Mouse (Mus musculus): Measurements from ENCODE around the gene Prdm16.

Gene Prdm16

DNA sequence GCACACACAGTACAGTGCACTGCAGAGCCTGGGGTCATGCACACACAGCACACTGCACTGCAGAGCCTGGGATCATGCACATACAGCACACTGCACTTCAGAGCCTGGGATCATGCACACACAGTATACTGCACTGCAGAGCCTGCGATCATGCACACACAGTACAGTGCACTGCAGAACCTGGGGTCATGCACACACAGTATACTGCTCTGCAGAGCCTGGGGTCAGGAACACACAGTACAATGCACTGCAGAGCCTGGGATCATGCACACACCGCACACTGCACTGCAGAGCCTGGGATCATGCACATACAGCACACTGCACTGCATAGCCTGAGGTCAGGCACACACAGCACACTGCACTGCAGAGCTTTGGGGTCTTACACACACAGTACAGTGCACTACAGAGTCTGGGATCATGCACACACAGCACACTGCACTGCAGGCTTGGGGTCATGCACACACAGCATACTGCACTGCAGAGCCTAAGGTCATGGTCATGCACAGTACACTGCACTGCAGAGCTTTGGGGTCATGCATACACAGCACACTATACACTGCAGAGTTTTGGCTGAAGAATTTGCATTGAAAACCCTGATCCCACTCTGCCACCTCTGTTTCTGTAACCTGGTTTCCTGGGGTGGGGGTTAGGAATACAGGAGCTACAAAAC, 324.4 kb downstream of the Prdm16 start:
- no peak for ATAC-seq (ENCODE audit: insufficient number of reproducible peaks, low FRiP score, low TSS enrichment)

DNA sequence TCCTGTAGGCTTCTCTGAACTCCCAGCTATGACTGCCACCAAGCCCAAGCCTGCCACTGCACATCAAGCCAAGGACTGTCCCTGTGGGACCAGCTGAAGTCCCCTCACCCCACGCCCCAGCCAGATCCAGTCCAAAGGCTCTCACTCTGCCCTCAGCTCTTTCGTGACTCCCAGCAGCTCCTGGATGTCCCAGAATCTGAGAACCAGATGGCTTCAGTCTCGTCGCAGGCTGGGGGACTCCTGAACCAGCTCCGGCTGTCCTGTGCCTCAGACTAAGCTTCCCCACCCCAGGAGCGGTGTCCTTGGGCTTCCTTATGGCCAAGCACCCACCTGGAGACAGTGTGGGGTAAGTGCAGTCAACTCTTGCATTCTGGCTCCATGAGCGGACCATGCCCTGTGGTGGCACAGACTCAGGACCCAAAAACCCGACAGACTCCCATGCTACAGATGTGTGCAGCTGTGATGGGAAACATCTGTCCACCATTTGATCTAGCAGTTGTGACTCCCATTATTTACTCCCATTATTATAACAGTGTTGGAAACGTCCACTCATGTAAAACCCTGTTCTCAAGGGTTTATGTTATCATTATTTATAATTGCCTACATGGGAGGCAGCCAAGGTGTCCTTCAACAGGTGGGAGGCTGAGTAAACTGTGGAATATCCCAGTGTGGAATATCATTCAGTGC, 326.0 kb downstream of the Prdm16 start:
- ATAC-seq (ENCODE audit: insufficient number of reproducible peaks, low FRiP score, low TSS enrichment) = no peak

DNA sequence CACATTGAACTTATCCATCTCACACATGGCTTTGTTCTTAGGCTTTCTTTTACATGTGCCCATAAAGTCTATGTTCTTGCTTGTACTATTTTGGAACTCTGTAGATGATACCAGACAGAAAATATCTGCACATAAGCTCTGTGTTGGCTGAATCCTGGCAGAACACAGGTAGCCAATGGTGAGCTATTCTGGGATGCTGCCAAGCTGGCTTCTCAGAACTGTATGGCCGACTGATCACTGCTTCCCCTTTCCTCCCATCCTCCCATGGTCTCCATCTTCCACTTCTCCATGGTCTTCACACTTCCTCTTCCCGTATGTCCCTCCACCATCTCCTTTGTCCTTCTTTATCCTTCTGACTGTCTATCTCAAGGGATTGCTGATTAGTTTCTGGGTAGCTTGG, 327.5 kb downstream of the Prdm16 start:
- ATAC-seq (ENCODE audit: insufficient number of reproducible peaks, low FRiP score, low TSS enrichment) = no peak

DNA sequence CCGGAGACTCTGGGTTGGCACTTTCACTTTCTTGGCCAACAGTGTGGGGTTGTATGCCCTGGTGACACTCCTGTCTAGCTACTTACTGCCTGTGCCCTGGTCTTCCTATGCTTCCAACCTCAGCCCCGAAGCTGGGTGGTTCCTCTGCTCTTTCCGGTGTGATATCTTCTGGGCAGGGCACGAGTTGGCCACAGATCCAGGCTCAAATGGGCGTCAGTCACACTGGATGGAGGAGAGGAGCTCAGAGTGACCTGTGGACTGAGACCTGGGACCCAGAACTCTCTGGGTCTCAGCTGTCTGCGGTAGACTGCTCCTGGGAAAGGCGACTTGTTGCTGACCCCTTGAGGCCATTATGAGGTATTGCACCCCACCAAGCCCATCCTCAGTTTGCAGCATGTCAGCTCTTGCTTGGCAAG, 335.2 kb downstream of the Prdm16 start, which contains the start of gene Arhgef16:
TSS of gene Arhgef16 (minus strand) at position 211 of the 416 bp plus-strand sequence.
- ATAC-seq (ENCODE audit: insufficient number of reproducible peaks, low FRiP score, low TSS enrichment) = peak; percentile 52; the same call in 1 of the 2 replicates

DNA sequence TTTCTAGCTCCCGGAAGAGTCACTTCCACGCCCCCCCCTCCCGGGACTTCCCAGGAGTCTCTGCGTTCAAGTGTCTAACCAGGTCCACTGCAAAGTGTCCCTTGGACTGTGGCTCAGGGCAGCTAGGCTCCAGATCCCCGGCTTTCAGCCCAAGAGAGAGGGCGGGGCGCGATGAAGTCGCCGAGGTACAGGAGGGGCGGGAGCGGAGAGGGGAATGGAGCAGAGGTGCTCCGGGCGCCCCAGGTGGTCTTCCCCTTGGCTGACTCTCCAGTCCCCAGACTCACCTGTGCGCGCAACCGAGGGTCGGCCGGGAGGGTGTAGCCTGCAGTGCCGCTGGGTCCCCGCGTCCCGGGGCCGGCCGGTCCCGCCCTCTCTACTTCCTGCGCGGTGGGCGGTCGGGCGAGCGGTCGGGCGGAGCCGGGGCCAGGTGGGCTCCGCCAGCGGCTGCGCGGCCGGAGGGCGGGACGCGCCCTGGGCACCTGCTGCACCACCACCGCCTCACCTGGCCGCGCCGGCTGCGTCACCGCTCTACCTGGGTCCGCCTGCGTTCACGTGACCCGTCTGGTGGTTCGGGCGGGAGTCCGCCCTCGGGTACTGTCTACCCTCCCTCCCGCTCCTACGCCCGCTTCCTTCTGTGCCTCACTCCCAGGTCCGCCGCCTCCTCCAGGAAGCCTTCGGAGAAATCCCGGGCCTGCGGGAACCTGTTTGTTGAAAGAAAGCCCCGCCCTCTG, 337.0 kb downstream of the Prdm16 start:
- ATAC-seq (ENCODE audit: insufficient number of reproducible peaks, low FRiP score, low TSS enrichment) = no peak

DNA sequence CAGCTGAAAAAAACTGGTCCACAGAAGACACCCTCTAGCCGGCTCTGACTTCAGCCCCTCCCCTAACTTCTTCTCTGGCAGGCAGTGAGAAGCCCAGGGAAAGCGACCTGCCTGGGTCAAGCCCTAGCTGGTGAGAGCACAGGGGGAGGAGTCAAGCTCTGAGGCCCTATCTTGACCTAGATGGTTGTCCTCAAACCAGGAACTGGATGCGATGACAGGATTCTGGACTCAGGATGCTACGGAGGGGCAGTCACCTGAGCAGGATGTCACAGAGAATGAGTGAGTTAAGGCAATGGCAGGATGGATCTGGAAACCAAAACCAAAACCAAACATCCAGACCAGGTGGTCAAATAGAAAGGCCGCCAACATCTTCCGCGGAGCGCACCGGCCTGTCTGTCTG, 338.9 kb downstream of the Prdm16 start:
- no peak for ATAC-seq (ENCODE audit: insufficient number of reproducible peaks, low FRiP score, low TSS enrichment)

DNA sequence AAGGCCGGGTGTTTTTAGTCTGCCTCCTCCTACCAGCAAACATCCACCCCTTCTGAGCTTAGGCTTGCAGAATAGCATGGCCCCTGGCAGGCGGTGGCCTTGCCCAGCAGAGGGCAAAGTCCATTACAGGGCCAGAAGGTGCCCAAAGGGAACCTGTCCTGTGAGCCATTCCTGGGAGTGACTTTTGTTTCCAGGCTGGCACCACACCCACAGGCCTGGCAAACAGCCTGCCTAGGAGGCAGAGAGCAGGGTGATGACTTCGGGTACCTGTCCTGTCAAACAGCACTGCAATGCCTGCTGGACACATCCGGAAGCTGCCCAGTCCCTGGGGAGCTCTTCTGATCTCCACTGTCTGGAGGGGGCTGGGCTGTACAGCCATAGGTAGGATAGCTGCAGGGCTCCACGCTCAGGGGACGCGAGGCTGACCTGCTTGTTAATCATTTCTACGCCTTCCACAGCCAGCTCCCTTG, 342.4 kb downstream of the Prdm16 start:
- no peak for ATAC-seq (ENCODE audit: insufficient number of reproducible peaks, low FRiP score, low TSS enrichment)

DNA sequence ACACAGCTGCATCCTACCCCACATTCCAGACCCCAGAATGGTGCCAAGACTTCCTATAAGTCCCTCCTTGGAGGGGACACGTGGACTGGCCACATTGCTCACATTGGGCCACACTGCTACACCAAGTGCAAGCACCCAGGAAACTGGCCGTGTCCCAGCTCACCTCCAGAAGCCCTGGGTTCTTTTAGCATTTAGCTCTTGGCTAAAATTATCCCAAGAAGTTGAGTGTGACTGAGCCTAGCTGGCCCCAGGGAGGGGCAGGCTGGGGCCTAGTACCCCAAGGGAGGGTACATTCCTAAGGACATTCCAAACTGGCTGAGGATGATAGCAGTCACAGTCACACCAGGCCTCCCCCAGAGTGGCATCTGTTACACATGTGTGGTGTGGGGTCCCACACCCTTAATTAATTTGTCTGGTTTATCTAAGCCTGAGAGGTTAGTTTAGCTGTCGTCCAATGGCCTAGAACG, 342.9 kb downstream of the Prdm16 start:
- no peak for ATAC-seq (ENCODE audit: insufficient number of reproducible peaks, low FRiP score, low TSS enrichment)

DNA sequence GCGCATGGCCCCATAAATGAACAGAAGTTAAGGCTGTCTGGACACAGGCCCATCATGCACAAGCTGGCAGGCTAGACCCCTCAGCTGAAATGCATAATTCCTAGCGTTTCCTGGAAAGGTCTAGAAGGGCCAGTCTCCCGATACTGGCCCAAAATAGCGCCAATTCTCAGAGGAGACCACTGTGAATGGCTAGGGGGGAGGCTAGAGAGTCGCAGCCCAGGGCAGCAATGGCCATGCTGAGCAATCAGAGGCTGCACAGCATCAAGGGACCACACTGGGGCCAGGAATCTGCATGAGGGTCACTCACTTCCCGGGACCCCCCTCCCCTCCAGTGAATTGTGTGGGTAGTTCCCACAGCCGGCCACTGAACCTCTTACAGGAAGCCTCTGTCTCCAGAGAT, 353.0 kb downstream of the Prdm16 start:
- no peak for ATAC-seq (ENCODE audit: insufficient number of reproducible peaks, low FRiP score, low TSS enrichment)

DNA sequence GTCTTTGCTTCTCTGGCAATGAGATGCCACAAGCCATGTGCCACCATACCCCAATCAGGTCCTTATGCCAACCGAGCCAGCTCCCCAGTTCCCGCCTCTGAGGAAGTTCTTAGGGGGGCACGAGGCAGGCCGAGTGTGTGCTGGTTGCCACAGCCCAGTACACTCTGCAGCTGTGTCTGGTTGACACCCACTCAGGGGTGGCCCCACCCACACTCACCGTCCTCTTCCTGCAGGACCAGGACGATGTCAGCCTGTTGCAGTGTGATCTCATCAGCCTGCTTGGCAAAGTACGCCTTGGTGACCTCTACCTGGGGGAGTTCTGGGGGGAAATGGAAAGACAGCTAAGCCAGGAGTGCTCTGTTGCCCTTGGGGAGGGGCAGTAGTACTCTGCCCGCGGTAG, 357.2 kb downstream of the Prdm16 start:
- ATAC-seq (ENCODE audit: insufficient number of reproducible peaks, low FRiP score, low TSS enrichment) = no peak

DNA sequence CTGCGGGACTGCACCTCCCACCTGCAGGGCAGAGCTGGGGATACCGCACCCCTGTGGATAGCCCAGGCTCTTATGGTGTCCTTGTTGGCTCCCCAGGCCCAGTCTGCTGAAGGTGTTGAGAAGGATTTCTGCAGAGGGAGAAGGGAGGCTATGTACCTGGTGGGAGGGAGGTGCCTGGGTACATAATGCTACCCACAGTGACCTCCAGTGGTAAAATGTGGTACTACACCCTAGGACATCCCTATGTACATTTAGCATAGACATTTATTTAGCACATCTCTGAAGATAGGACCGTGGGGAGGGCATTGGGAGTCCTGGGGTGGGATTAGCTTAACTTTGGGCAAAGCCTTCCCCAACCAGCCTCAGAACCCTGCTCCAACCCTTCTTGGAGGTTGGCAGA, 363.7 kb downstream of the Prdm16 start:
- no peak for ATAC-seq (ENCODE audit: insufficient number of reproducible peaks, low FRiP score, low TSS enrichment)

DNA sequence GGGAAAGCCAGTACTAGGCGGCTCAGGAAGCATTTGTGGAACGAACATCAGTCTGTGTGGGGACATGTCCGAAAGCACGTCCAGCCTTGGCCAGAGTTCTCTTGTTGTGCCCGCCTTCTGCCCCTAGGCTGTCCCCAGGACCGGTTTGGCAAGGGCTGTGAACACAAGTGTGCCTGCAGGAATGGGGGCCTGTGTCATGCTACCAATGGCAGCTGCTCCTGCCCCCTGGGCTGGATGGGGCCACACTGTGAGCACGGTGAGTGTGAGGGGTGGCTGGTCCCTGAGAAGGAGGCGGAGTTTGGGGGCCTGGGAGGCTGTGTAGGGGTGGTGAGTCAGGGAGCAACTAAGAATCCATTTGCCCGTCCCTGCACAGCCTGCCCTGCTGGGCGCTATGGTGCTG, 367.2 kb downstream of the Prdm16 start:
- ATAC-seq (ENCODE audit: insufficient number of reproducible peaks, low FRiP score, low TSS enrichment) = no peak

DNA sequence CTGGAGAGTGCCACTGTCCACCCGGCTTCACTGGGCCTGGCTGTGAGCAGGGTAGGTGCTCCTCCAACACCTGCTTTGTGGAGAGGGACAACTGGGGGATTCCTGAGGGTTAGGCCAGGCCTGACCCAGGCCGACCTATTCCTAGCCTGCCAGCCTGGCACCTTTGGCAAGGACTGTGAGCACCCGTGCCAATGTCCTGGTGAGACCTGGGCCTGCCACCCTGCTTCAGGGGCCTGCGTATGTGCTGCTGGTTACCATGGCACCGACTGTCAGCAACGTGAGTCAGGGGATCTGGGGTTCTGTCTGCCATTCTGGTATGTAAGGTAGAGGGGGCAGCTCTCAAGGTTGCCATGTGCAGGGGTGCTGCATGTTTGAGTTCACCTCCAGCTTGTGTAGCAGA, 369.2 kb downstream of the Prdm16 start:
- ATAC-seq (ENCODE audit: insufficient number of reproducible peaks, low FRiP score, low TSS enrichment) = 0 out of 2 replicates have a peak, but pooled peaks have one; percentile 22
